Mouse (Mus musculus): ENCODE data around the gene Fam131c. TPM values are rescaled to one million over a fixed set of nuclear protein-coding genes. Genes with fewer than 3 reads are reported as not detected.

Gene Fam131c
- polyA plus RNA-seq, 1 experiment: 5.2 TPM

DNA sequence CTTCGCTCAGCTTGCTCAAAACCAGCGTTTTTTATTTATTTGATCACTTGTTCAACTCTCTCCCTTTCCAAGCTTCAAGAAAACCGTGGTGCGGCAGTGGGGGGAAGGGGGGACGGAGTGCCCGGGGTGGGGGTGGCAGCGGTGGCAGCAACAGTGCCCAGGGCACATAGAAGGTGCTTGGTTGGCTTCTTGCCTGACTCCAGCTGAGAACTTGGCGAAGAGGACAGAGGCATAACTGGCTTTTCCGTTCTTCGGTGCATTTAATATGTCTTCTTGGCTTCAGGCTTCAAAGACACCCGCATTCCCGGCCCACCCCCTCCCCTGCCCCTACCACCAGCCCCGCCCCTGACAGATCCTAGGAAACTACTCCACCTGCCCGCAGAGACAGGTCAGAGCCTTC is 64.6 kb downstream of the Fam131c start:
- DNase-seq (ENCODE audit: extremely low spot score in 1 of 2, low spot score in 1 of 2): no peak

- DNase-seq (ENCODE audit: extremely low spot score in 1 of 2, low spot score in 1 of 2): no peak
Measured at GRCm38 (mm10) chr4:141433191-141433590, 65.2 kb downstream of the Fam131c start.

Other genes with a start within 250 kb of the Fam131c start
- gene Szrd1, start 228.4 kb upstream of the Fam131c start, polyA plus RNA-seq (2012; rRNA removed): 22.3 and 23.0 TPM in 2 replicates
- 20.9 and 21.0 TPM in 2 replicates for gene Fbxo42, start 220.3 kb upstream of the Fam131c start, polyA plus RNA-seq (2012; rRNA removed)
- 3.4 and 3.8 TPM in 2 replicates for gene Rsg1, start 154.3 kb upstream of the Fam131c start, polyA plus RNA-seq (2012; rRNA removed)
- 10.4 and 11.8 TPM in 2 replicates for gene Arhgef19, start 128.7 kb upstream of the Fam131c start, polyA plus RNA-seq (2012; rRNA removed)
- 2.3 and 2.6 TPM in 2 replicates for gene Epha2, start 67.0 kb upstream of the Fam131c start, polyA plus RNA-seq (2012; rRNA removed)
- 0.08 and 0.11 TPM in 2 replicates for gene Clcnka, start 30.5 kb downstream of the Fam131c start, polyA plus RNA-seq (2012; rRNA removed)
- 0.50 and 0.69 TPM in 2 replicates for gene Clcnkb, start 47.8 kb downstream of the Fam131c start, polyA plus RNA-seq (2012; rRNA removed)
- gene Hspb7, start 52.6 kb downstream of the Fam131c start, polyA plus RNA-seq (2012; rRNA removed): 0.32 and 0.40 TPM in 2 replicates
- 11.9 and 13.2 TPM in 2 replicates for gene Srarp, start 67.9 kb downstream of the Fam131c start, polyA plus RNA-seq (2012; rRNA removed)
- gene Zbtb17, start 76.4 kb downstream of the Fam131c start, polyA plus RNA-seq (2012; rRNA removed): 42.7 and 49.1 TPM in 2 replicates
- 15.4 TPM in 2 replicates for gene Spen, start 170.4 kb downstream of the Fam131c start, polyA plus RNA-seq (2012; rRNA removed)
- 1.0 and 2.6 TPM in 2 replicates for gene Fblim1, start 237.9 kb downstream of the Fam131c start, polyA plus RNA-seq (2012; rRNA removed)

All from frontal cortex, adult 2 months (tissue).